In the genomic region with DNA sequence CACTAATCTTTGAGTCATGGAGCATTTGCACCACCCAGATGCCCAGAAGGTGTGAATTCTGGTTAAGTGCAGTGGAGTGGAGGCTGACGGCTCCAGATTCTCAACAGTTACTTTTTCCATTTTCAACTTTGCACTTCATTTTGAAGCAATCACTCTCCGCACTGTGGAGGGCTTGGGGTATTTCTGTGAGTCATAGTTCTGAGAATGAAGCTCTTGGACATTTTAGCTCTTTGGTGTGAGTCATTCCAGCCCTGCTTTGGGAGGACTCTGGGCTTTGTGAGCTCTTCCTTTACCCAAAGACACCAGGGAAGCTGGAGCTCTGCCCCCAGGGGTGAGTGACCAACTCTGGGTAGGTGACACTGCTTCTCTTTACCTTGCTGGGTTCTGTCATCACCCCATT, we compare ENCODE assay signal across 31 mouse cellular contexts. TPM values are rescaled to one million over a fixed set of nuclear protein-coding genes. Genes with fewer than 3 reads are reported as not detected.
DNase-seq lines count a peak whose midpoint lies in the region; ATAC-seq and TF ChIP-seq lines count a peak whose summit lies in the region.
"Had no signal": no experiment of that assay in that cellular context is flagged by ENCODE, and none has a peak within 500 bp of the region (broad histone marks: within the 10 kb centered on the region; RNA-seq: fewer than 3 reads in every experiment).

No protein-coding gene starts in this region.

- no peak for ATAC-seq in midbrain, embryonic 11.5 days (ENCODE audit: low FRiP score)
- ATAC-seq: CD4-positive, CD25-positive, alpha-beta regulatory T cell, adult 4 months; forebrain, embryonic 13.5 days; hindbrain, embryonic 16.5 days had no signal

- no peaks in the 10 kb centered on the region for H3K27me3 ChIP-seq in midbrain, embryonic 11.5 days (ENCODE audit: control insufficient read depth, insufficient read depth, low read length)
- H3K27me3 ChIP-seq: forebrain, embryonic 13.5 days; kidney, embryonic 15.5 days; liver, embryonic 15.5 days; lung, embryonic 15.5 days; neural tube, embryonic 15.5 days had no signal

- no peak overlapping the region for H3K4me2 ChIP-seq in midbrain, embryonic 11.5 days
- H3K4me2 ChIP-seq: forebrain, embryonic 13.5 days; heart, embryonic 12.5 days; kidney, embryonic 15.5 days; limb, embryonic 12.5 days; liver, embryonic 15.5 days; lung, embryonic 15.5 days; neural tube, embryonic 15.5 days had no signal

- TF ChIP-seq POLR2A in lung, adult 2 months (IDR thresholded peaks at IDR 0.05; ENCODE audit: borderline replicate concordance, extremely low read depth, low read depth, low read length), result no peak

- WGBS in lung, adult 2 months, result 32% methylated on average over 2 of the region's 2 CpGs
- 80% methylated on average over 2 of the region's 2 CpGs for WGBS in midbrain, embryonic 11.5 days

- H3K9ac ChIP-seq in midbrain, embryonic 11.5 days (ENCODE audit: low read length), result no peak overlapping the region
- H3K9ac ChIP-seq: forebrain, embryonic 13.5 days; heart, embryonic 12.5 days; kidney, embryonic 15.5 days; limb, embryonic 12.5 days; liver, embryonic 15.5 days; lung, embryonic 15.5 days; neural tube, embryonic 15.5 days had no signal

- no peaks in the 10 kb centered on the region for H3K36me3 ChIP-seq in midbrain, embryonic 11.5 days (ENCODE audit: control insufficient read depth, insufficient read depth, low read length)
- H3K36me3 ChIP-seq: heart, embryonic 12.5 days; kidney, embryonic 15.5 days; limb, embryonic 12.5 days; liver, embryonic 15.5 days; lung, embryonic 15.5 days; neural tube, embryonic 15.5 days had no signal

- no peaks in the 10 kb centered on the region for H3K4me1 ChIP-seq in lung, adult 2 months (ENCODE audit: control insufficient read depth, insufficient read depth, low read length)
- no peaks in the 10 kb centered on the region for H3K4me1 ChIP-seq in midbrain, embryonic 11.5 days (ENCODE audit: control insufficient read depth, insufficient read depth, low read length)
- H3K4me1 ChIP-seq: forebrain, embryonic 13.5 days; heart, embryonic 12.5 days; kidney, embryonic 15.5 days; limb, embryonic 12.5 days; liver, embryonic 15.5 days; lung, embryonic 15.5 days had no signal

- H3K9me3 ChIP-seq in midbrain, embryonic 11.5 days (ENCODE audit: control insufficient read depth, low read length), result no peaks in the 10 kb centered on the region
- H3K9me3 ChIP-seq: forebrain, embryonic 13.5 days; heart, embryonic 12.5 days; kidney, embryonic 15.5 days; liver, embryonic 15.5 days; lung, embryonic 15.5 days; neural tube, embryonic 15.5 days had no signal

- peak; percentile 36 for DNase-seq in adrenal gland, adult 2 months
- DNase-seq in adrenal gland, postnatal 10 days, result no peak
- DNase-seq in lung, postnatal 10 days, result peak; percentile 32
- no peak for DNase-seq in lung, adult 2 months
- peak; percentile 58 for DNase-seq in brain, adult 2 months (ENCODE audit: low read depth, low spot score)
- DNase-seq in midbrain, embryonic 11.5 days (ENCODE audit: low spot score, missing footprints), result no peak
- no peak for DNase-seq in cerebellum, adult 9-10 months
- no peak for DNase-seq in cerebellum, postnatal 25 days
- DNase-seq: cerebellum, adult 11 months; cerebellum, postnatal 10 days; gastrocnemius, postnatal 25 days; heart, adult 2 months; kidney, adult 18-20 months; kidney, postnatal 25 days; midbrain, embryonic 14.5 days; retina, postnatal 1 day; right cerebral cortex, postnatal 25 days; thymus, adult 18-20 months; thymus, postnatal 25 days had no signal

- H3K27ac ChIP-seq in midbrain, embryonic 11.5 days (ENCODE audit: low read depth, low read length), result no peak overlapping the region
- H3K27ac ChIP-seq: forebrain, embryonic 13.5 days; heart, adult 2 months; kidney, embryonic 15.5 days; layer of hippocampus, adult 2 months; left cerebral cortex, adult 2 months; limb, embryonic 12.5 days; liver, embryonic 15.5 days; lung, embryonic 15.5 days; macrophage; neural tube, embryonic 15.5 days had no signal

- TF ChIP-seq CTCF in lung, adult 2 months (IDR thresholded peaks at IDR 0.05; ENCODE audit: insufficient read depth, low read length), result no peak

- no peak overlapping the region for H3K4me3 ChIP-seq in lung, adult 2 months (replicated peaks; ENCODE audit: extremely low read depth, low read depth, low read length)
- H3K4me3 ChIP-seq in midbrain, embryonic 11.5 days (ENCODE audit: low read depth, low read length), result no peak overlapping the region
- H3K4me3 ChIP-seq: forebrain, embryonic 13.5 days; heart, adult 2 months; heart, embryonic 12.5 days; kidney, embryonic 15.5 days; layer of hippocampus, adult 2 months; left cerebral cortex, adult 2 months; limb, embryonic 12.5 days; liver, embryonic 15.5 days; lung, embryonic 15.5 days; neural tube, embryonic 15.5 days had no signal

RNA-seq across cellular contexts. Expression of a gene that starts 28.1 kb away (rescaled TPM):
- total RNA-seq in adrenal gland, adult 2 months (2021), result 10 to 100 TPM; 15.3 to 18.8 TPM
- 22.8 and 40.7 TPM in 2 replicates for polyA plus RNA-seq in adrenal gland, adult 2 months (2012; rRNA removed)
- total RNA-seq in adrenal gland, postnatal 10 days (2021), result 10 to 100 TPM in 1 of 2 experiments, 1 to 10 TPM in 1; 9.6 to 13.0 TPM
- 40.6 and 40.7 TPM in 2 replicates for polyA plus RNA-seq in lung, adult 2 months (2012; rRNA removed)
- polyA plus RNA-seq in midbrain, embryonic 11.5 days (2014; fragmentation: Nextera tagmentation; extraction: Ambion mirVana), result 4.2 and 4.3 TPM in 2 replicates
- polyA plus RNA-seq: macrophage had no signal

Comparison
In these comparisons a context has a peak if more than half of its experiments do, and no peak if none do; other contexts are left out.
1. DNase-seq: peak in adrenal gland, adult 2 months (single experiment), lung, postnatal 10 days (single experiment) and brain, adult 2 months (single experiment); none in adrenal gland, postnatal 10 days (single experiment), lung, adult 2 months (single experiment), midbrain, embryonic 11.5 days (single experiment), cerebellum, adult 9-10 months (single experiment) and cerebellum, postnatal 25 days (0 of 2).